In the genomic region with DNA sequence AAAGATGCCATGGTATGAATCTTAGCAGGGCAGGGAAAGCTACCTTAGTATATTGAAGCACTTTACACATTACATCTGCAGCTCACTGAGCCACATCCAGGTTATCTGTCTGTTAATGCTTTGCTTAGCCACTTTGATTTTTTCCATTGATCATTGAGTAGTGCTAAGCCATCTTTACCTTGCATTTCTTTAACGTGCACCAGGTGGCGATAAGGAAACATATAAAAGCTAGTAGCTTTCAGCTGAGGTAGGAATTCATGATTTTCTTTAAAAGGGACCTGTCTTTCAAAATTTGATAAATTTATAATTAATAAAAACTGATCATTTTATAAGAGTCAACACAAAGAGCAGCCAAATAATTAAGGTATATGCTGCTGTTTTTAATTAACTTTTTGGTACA, we compare ENCODE assay signal across 14 mouse cellular contexts.
DNase-seq lines count a peak whose midpoint lies in the region; ATAC-seq and TF ChIP-seq lines count a peak whose summit lies in the region.
"Had no signal": no experiment of that assay in that cellular context is flagged by ENCODE, and none has a peak within 500 bp of the region (broad histone marks: within the 10 kb centered on the region; RNA-seq: fewer than 3 reads in every experiment).

No protein-coding gene starts in this region.

- no peaks in the 10 kb centered on the region for H3K27me3 ChIP-seq in hindbrain, postnatal 0 days (ENCODE audit: insufficient read depth, low read length)
- no peaks in the 10 kb centered on the region for H3K27me3 ChIP-seq in hindbrain, embryonic 13.5 days
- no peaks in the 10 kb centered on the region for H3K27me3 ChIP-seq in neural tube, embryonic 15.5 days (replicated peaks)
- H3K27me3 ChIP-seq: embryonic facial prominence, embryonic 15.5 days; limb, embryonic 13.5 days; lung, embryonic 15.5 days; neural tube, embryonic 12.5 days had no signal

- H3K36me3 ChIP-seq in hindbrain, postnatal 0 days (ENCODE audit: insufficient read depth, low read length): no peaks in the 10 kb centered on the region
- H3K36me3 ChIP-seq in hindbrain, embryonic 13.5 days: no peaks in the 10 kb centered on the region
- no peaks in the 10 kb centered on the region for H3K36me3 ChIP-seq in neural tube, embryonic 15.5 days
- H3K36me3 ChIP-seq: embryonic facial prominence, embryonic 15.5 days; limb, embryonic 13.5 days; lung, embryonic 15.5 days; neural tube, embryonic 12.5 days had no signal

- no peaks in the 10 kb centered on the region for H3K4me1 ChIP-seq in hindbrain, postnatal 0 days (ENCODE audit: insufficient read depth, low read length)
- H3K4me1 ChIP-seq in hindbrain, embryonic 13.5 days (replicated peaks): no peaks in the 10 kb centered on the region
- no peaks in the 10 kb centered on the region for H3K4me1 ChIP-seq in neural tube, embryonic 15.5 days
- H3K4me1 ChIP-seq: embryonic facial prominence, embryonic 15.5 days; limb, embryonic 13.5 days; lung, embryonic 15.5 days; neural tube, embryonic 12.5 days had no signal

- TF ChIP-seq CTCF in hindbrain, postnatal 0 days (IDR thresholded peaks at IDR 0.05; ENCODE audit: low read depth): peak; percentile 59

- H3K9me3 ChIP-seq in hindbrain, postnatal 0 days (ENCODE audit: low read length): no peaks in the 10 kb centered on the region
- H3K9me3 ChIP-seq in hindbrain, embryonic 13.5 days: no peaks in the 10 kb centered on the region
- H3K9me3 ChIP-seq in neural tube, embryonic 15.5 days (replicated peaks): no peaks in the 10 kb centered on the region
- H3K9me3 ChIP-seq: embryonic facial prominence, embryonic 15.5 days; limb, embryonic 13.5 days; lung, embryonic 15.5 days; neural tube, embryonic 12.5 days had no signal

- no peak overlapping the region for H3K27ac ChIP-seq in hindbrain, postnatal 0 days
- H3K27ac ChIP-seq in hindbrain, embryonic 13.5 days: no peak overlapping the region
- H3K27ac ChIP-seq in neural tube, embryonic 15.5 days (replicated peaks): no peak overlapping the region
- H3K27ac ChIP-seq: embryonic facial prominence, embryonic 15.5 days; limb, embryonic 13.5 days; lung, embryonic 15.5 days; neural tube, embryonic 12.5 days had no signal

- H3K4me2 ChIP-seq in hindbrain, postnatal 0 days (ENCODE audit: low read depth, low read length): no peak overlapping the region
- no peak overlapping the region for H3K4me2 ChIP-seq in hindbrain, embryonic 13.5 days
- H3K4me2 ChIP-seq in neural tube, embryonic 15.5 days: no peak overlapping the region
- H3K4me2 ChIP-seq: embryonic facial prominence, embryonic 15.5 days; limb, embryonic 13.5 days; lung, embryonic 15.5 days; neural tube, embryonic 12.5 days had no signal

- ATAC-seq in hindbrain, postnatal 0 days: no peak
- ATAC-seq in hindbrain, embryonic 13.5 days (ENCODE audit: low FRiP score): no peak
- ATAC-seq in neural tube, embryonic 15.5 days (ENCODE audit: low FRiP score): no peak

- H3K9ac ChIP-seq in hindbrain, postnatal 0 days (replicated peaks; ENCODE audit: low read length): no peak overlapping the region
- H3K9ac ChIP-seq in hindbrain, embryonic 13.5 days: no peak overlapping the region
- no peak overlapping the region for H3K9ac ChIP-seq in neural tube, embryonic 15.5 days (replicated peaks)
- H3K9ac ChIP-seq: embryonic facial prominence, embryonic 15.5 days; limb, embryonic 13.5 days; lung, embryonic 15.5 days; neural tube, embryonic 12.5 days had no signal

- H3K4me3 ChIP-seq in hindbrain, postnatal 0 days (ENCODE audit: low read length): no peak overlapping the region
- H3K4me3 ChIP-seq in hindbrain, embryonic 13.5 days: no peak overlapping the region
- no peak overlapping the region for H3K4me3 ChIP-seq in neural tube, embryonic 15.5 days (replicated peaks)
- H3K4me3 ChIP-seq: embryonic facial prominence, embryonic 15.5 days; limb, embryonic 13.5 days; lung, embryonic 15.5 days; neural tube, embryonic 12.5 days had no signal

- peak; percentile 1 for DNase-seq in cerebellum, adult 11 months
- no peak for DNase-seq in cerebellum, adult 9-11 months
- DNase-seq in hindbrain, postnatal 0 days (ENCODE audit: low spot score): peak; percentile 66
- DNase-seq in right cerebral cortex, adult 18-20 months: peak; percentile 5
- DNase-seq in right cerebral cortex, postnatal 25 days: no peak
- DNase-seq in ovary, postnatal 36 days (ENCODE audit: low spot score): no peak
- DNase-seq: heart, postnatal 10 days; kidney, adult 2 months had no signal

- WGBS in hindbrain, postnatal 0 days: 47% methylated on average over 2 of the region's 2 CpGs
- 48% methylated on average over 2 of the region's 2 CpGs for WGBS in hindbrain, embryonic 13.5 days
- 53% methylated on average over 2 of the region's 2 CpGs for whole genome bisulfite sequencing in neural tube, embryonic 15.5 days

Comparison
In these comparisons a context has a peak if more than half of its experiments do, and no peak if none do; other contexts are left out.
1. DNase-seq: peak in cerebellum, adult 11 months (single experiment), hindbrain, postnatal 0 days (single experiment) and right cerebral cortex, adult 18-20 months (single experiment); none in cerebellum, adult 9-11 months (single experiment), right cerebral cortex, postnatal 25 days (single experiment) and ovary, postnatal 36 days (single experiment).